Mouse (Mus musculus): ENCODE data around the gene Hoxa6. TPM values are rescaled to one million over a fixed set of nuclear protein-coding genes. Genes with fewer than 3 reads are reported as not detected.

Gene Hoxa6
- total and polyA plus RNA-seq, 3 experiments: not detected

DNA sequence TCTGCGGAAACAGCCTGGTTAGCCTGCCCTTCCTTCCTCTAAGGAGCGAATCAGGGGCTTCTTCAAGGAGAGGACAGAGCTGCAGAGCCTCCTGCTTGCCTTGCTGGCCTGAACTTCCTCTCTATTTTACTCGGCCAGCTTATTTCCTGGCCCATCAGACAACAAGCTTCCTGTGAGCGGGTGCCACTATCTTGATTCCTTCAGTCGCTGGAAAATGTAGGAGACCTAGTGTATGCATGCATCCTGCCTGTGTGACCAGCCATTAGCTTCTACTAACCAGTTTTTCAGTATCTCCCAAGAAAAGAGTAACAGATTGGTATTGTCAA is 37.7 kb downstream of the Hoxa6 start:
- H3K79me2 ChIP-seq (ENCODE audit: control insufficient read depth, insufficient read depth, low read length, poor library complexity): no peaks in the 10 kb centered on the region
- no peaks in the 10 kb centered on the region for H3K36me3 ChIP-seq (ENCODE audit: control insufficient read depth in 1 of 2, insufficient read depth in 2 of 2, low read length in 2 of 2)
- no peak for TF ChIP-seq ZKSCAN1 (IDR thresholded peaks at IDR 0.05; ENCODE audit: low read depth, low read length)
- no peak for TF ChIP-seq ELF1 (IDR thresholded peaks at IDR 0.05; ENCODE audit: low read depth, low read length)
- no peak for TF ChIP-seq POLR2A (IDR thresholded peaks at IDR 0.05; ENCODE audit: control insufficient read depth in 1 of 2, insufficient read depth in 1 of 2, low read depth in 1 of 2, low read length in 2 of 2, poor library complexity in 1 of 2)
- no peak for TF ChIP-seq MYB (IDR thresholded peaks at IDR 0.05; ENCODE audit: low read depth, low read length)
- no peak for TF ChIP-seq SIN3A (IDR thresholded peaks at IDR 0.05; ENCODE audit: low read length)
- TF ChIP-seq MEF2A (IDR thresholded peaks at IDR 0.05; ENCODE audit: extremely low read depth, insufficient replicate concordance, low read depth, low read length, poor library complexity, severe bottlenecking): no peak
- TF ChIP-seq POLR2AphosphoS5 (IDR thresholded peaks at IDR 0.05; ENCODE audit: borderline replicate concordance, low read depth, low read length): no peak
- no peak for TF ChIP-seq MYC (IDR thresholded peaks at IDR 0.05; ENCODE audit: low read depth, low read length)
- TF ChIP-seq USF2 (IDR thresholded peaks at IDR 0.05; ENCODE audit: borderline replicate concordance in 1 of 2, insufficient read depth in 1 of 2, low read depth in 1 of 2, low read length in 2 of 2): no peak
- no peak for TF ChIP-seq ZC3H11A (IDR thresholded peaks at IDR 0.05; ENCODE audit: low read depth, low read length)
- no peak for TF ChIP-seq CHD1 (IDR thresholded peaks at IDR 0.05; ENCODE audit: low read depth, low read length)
- TF ChIP-seq RCOR1 (IDR thresholded peaks at IDR 0.05; ENCODE audit: low read depth, low read length): no peak
- no peak for TF ChIP-seq CTCF (IDR thresholded peaks at IDR 0.05 in 2 of 3, conservative IDR thresholded peaks at IDR 0.05 in 1 of 3; ENCODE audit: control insufficient read depth in 1 of 3, insufficient read depth in 1 of 3, low read depth in 2 of 3, low read length in 3 of 3, poor library complexity in 1 of 3, severe bottlenecking in 1 of 3)
- no peak for TF ChIP-seq SMC3 (IDR thresholded peaks at IDR 0.05; ENCODE audit: low read depth, low read length)
- no peak for TF ChIP-seq ZMIZ1 (IDR thresholded peaks at IDR 0.05; ENCODE audit: low read depth, low read length)
- no peak for TF ChIP-seq GABPA (IDR thresholded peaks at IDR 0.05; ENCODE audit: low read depth, low read length)
- TF ChIP-seq USF1 (IDR thresholded peaks at IDR 0.05; ENCODE audit: low read depth, low read length): no peak
- no peak for TF ChIP-seq CHD2 (IDR thresholded peaks at IDR 0.05; ENCODE audit: low read length)
- TF ChIP-seq MAX (IDR thresholded peaks at IDR 0.05; ENCODE audit: low read length): no peak
- H3K9me3 ChIP-seq (replicated peaks; ENCODE audit: insufficient read depth, low read length): no peaks in the 10 kb centered on the region
- no peak overlapping the region for H3K9ac ChIP-seq (ENCODE audit: control insufficient read depth, low read depth, low read length, poor library complexity, severe bottlenecking)
- H3K4me1 ChIP-seq (ENCODE audit: control insufficient read depth in 1 of 2, insufficient read depth in 2 of 2, low read length in 2 of 2): no peaks in the 10 kb centered on the region
- H3K4me3 ChIP-seq (ENCODE audit: control insufficient read depth in 1 of 2, insufficient read depth in 1 of 2, low read depth in 2 of 2, low read length in 2 of 2): no peak overlapping the region
- no peak overlapping the region for H3K27ac ChIP-seq (ENCODE audit: control insufficient read depth, low read depth, low read length)
- no peaks in the 10 kb centered on the region for H3K27me3 ChIP-seq (ENCODE audit: control insufficient read depth in 1 of 2, insufficient read depth in 2 of 2, low read length in 2 of 2)
- DNase-seq (ENCODE audit: low read depth, low spot score): no peak

DNA sequence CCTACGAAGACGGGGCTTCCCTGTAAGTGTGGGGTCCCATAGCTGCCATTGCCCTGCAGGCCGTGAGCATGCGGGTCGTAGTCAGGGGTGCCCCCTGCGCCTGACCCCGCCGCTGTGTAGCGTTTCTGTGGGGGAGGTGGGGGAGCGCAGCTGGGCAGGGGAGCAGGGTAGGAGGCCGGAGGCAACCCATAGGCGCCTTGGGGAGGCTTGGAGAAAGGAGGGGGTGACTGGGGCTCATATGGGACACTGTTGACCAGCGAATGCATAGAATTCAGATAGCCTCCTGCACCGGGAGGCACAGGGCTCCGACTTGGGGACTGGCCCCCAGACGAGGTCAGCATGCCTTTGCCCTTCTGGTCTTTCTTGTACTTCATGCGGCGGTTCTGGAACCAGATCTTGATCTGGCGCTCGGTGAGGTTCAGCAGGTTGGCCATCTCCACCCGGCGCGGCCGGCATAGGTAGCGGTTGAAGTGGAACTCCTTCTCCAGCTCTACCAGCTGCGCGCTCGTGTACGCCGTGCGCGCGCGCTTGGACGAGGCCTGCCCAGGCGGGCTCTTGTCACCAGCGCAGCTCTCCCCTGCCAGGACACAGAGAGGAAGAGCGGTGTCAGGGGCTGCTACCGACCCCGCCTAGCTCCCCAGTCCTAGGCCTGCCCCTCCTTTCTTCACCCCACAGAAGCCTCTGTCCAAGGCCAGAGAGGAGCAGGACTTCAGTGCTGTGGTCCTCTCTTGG is 38.2 kb downstream of the Hoxa6 start:
- Histone ChIP-seq H3K36me3 (ENCODE audit: control insufficient read depth in 1 of 2, insufficient read depth in 2 of 2, low read length in 2 of 2) (no peaks in the 10 kb centered on the region), H3K27ac (ENCODE audit: control insufficient read depth, low read depth, low read length) (no peak overlapping the region)
- DNase-seq (ENCODE audit: low read depth, low spot score): no peak

More for the DNA sequence above, 38.2 kb downstream of the Hoxa6 start:
- Histone ChIP-seq H3K4me3 (ENCODE audit: control insufficient read depth in 1 of 2, insufficient read depth in 1 of 2, low read depth in 2 of 2, low read length in 2 of 2) (no peak overlapping the region), H3K4me1 (ENCODE audit: control insufficient read depth in 1 of 2, insufficient read depth in 2 of 2, low read length in 2 of 2) (no peaks in the 10 kb centered on the region), H3K27me3 (ENCODE audit: control insufficient read depth in 1 of 2, insufficient read depth in 2 of 2, low read length in 2 of 2) (no peaks in the 10 kb centered on the region), H3K9ac (ENCODE audit: control insufficient read depth, low read depth, low read length, poor library complexity, severe bottlenecking) (no peak overlapping the region), H3K79me2 (ENCODE audit: control insufficient read depth, insufficient read depth, low read length, poor library complexity) (no peaks in the 10 kb centered on the region), H3K9me3 (replicated peaks; ENCODE audit: insufficient read depth, low read length) (no peaks in the 10 kb centered on the region)
- TF ChIP-seq CHD2 (IDR thresholded peaks at IDR 0.05; ENCODE audit: low read length) (no peak), ZNF384 (IDR thresholded peaks at IDR 0.05; ENCODE audit: low read depth, low read length) (no peak), UBTF (IDR thresholded peaks at IDR 0.05; ENCODE audit: borderline replicate concordance, insufficient read depth, low read depth, low read length) (no peak), ZC3H11A (IDR thresholded peaks at IDR 0.05; ENCODE audit: low read depth, low read length) (no peak), USF1 (IDR thresholded peaks at IDR 0.05; ENCODE audit: low read depth, low read length) (no peak), MYB (IDR thresholded peaks at IDR 0.05; ENCODE audit: low read depth, low read length) (no peak), MEF2A (IDR thresholded peaks at IDR 0.05; ENCODE audit: extremely low read depth, insufficient replicate concordance, low read depth, low read length, poor library complexity, severe bottlenecking) (no peak), POLR2A (IDR thresholded peaks at IDR 0.05; ENCODE audit: control insufficient read depth in 1 of 2, insufficient read depth in 1 of 2, low read depth in 1 of 2, low read length in 2 of 2, poor library complexity in 1 of 2) (no peak), CTCF (IDR thresholded peaks at IDR 0.05 in 2 of 3, conservative IDR thresholded peaks at IDR 0.05 in 1 of 3; ENCODE audit: control insufficient read depth in 1 of 3, insufficient read depth in 1 of 3, low read depth in 2 of 3, low read length in 3 of 3, poor library complexity in 1 of 3, severe bottlenecking in 1 of 3) (no peak), POLR2AphosphoS5 (IDR thresholded peaks at IDR 0.05; ENCODE audit: borderline replicate concordance, low read depth, low read length) (no peak), MYC (IDR thresholded peaks at IDR 0.05; ENCODE audit: low read depth, low read length) (no peak), JUND (IDR thresholded peaks at IDR 0.05; ENCODE audit: low read depth, low read length) (no peak), TBP (IDR thresholded peaks at IDR 0.05; ENCODE audit: low read depth, low read length) (no peak), SIN3A (IDR thresholded peaks at IDR 0.05; ENCODE audit: low read length) (no peak), RCOR1 (IDR thresholded peaks at IDR 0.05; ENCODE audit: low read depth, low read length) (no peak), ELF1 (IDR thresholded peaks at IDR 0.05; ENCODE audit: low read depth, low read length) (no peak), NRF1 (IDR thresholded peaks at IDR 0.05; ENCODE audit: insufficient read depth, low read depth, low read length, poor library complexity, severe bottlenecking) (no peak), EP300 (IDR thresholded peaks at IDR 0.05; ENCODE audit: low read depth in 1 of 2, low read length in 2 of 2) (no peak)

Measured in MEL (cell line).